Mouse (Mus musculus) heart, adult 18-20 months (tissue): Measurements from ENCODE around the gene Xrcc5. TPM values are rescaled to one million over a fixed set of nuclear protein-coding genes. Genes with fewer than 3 reads are reported as not detected.

Source experiments
- total RNA-seq, 2 experiments: library from RNA; stranded (reverse); gene quantifications; 2 replicates each; pipeline ENCODE4 v1.2.3; 2021

Gene Xrcc5
- total RNA-seq, 2 experiments from 2014 or later = 16.4 to 19.7 TPM

Other genes with a start within 250 kb of the Xrcc5 start
- 10 to 100 TPM; 36.9 to 39.7 TPM for gene Mreg, start 95.1 kb upstream of the Xrcc5 start, total RNA-seq
- gene Pecr, start 23.1 kb upstream of the Xrcc5 start, total RNA-seq = 10 to 100 TPM; 13.4 to 13.6 TPM
- not detected for gene Tmem169, start 23.1 kb upstream of the Xrcc5 start, total RNA-seq
- under 1 TPM in 1 of 2 experiments, not detected in 1; 0.10 TPM for gene March4, start 229.5 kb downstream of the Xrcc5 start, total RNA-seq